Mouse (Mus musculus): Measurements from ENCODE around the gene Taf15. TPM values are rescaled to one million over a fixed set of nuclear protein-coding genes. Genes with fewer than 3 reads are reported as not detected.
A peak's percentile ranks its signal among the peaks of the same experiment; 100 is the strongest.
"Not testable (repeated sequence)": the region's sequence is repeated elsewhere in the genome, so short reads cannot be mapped to it uniquely, and the experiment has no call there.

Taf15 gene
- total RNA-seq, 2 experiments from 2014 or later = 48.4 to 65.7 TPM

GRCm38 (mm10) chr11:83530360-83530759 is 57.5 kb downstream of the Taf15 start, which contains the start of gene Ccl5:
Ccl5 (minus strand) TSS chr11:83530518.
- DNase-seq (ENCODE audit: low spot score in 2 of 2) = no peak

GRCm38 (mm10) chr11:83533192-83533591 is 60.3 kb downstream of the Taf15 start:
- no peak for DNase-seq (ENCODE audit: low spot score in 2 of 2)
- intact Hi-C loops (cut with DNase I) = no loop called here

More at GRCm38 (mm10) chr11:83530360-83530759, 57.5 kb downstream of the Taf15 start, which contains the start of gene Ccl5:
- intact Hi-C loops (cut with DNase I) = no loop called here

GRCm38 (mm10) chr11:83534143-83534542 is 61.3 kb downstream of the Taf15 start:
- intact Hi-C loops (cut with DNase I) = no loop called here
- no peak for DNase-seq (ENCODE audit: low spot score in 2 of 2)

GRCm38 (mm10) chr11:83534609-83535423 is 61.9 kb downstream of the Taf15 start:
- peak; percentile 64 to 74 for DNase-seq (ENCODE audit: low spot score in 2 of 2)
- intact Hi-C loops (cut with DNase I) = no loop called here

DNA sequence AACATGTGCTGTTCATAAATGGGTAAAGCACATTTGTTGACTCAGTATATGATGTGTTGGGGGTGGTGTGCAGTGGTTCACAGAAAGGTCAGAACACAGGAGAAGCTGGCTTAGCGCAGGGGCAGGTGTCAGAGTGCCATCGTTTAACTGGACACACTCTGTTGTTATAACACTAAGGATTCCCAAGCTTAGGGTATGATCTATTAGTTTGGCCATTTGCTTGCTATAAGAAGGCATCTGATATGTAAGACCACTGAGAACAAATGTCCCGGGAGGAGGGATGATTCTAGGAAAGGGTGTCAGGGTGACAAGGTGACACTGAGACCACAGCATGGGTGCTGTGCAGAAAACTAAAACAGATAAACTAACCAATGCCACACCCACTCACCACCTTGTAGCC is 63.9 kb downstream of the Taf15 start:
- DNase-seq (ENCODE audit: low spot score in 2 of 2) = no peak
- intact Hi-C loops (cut with DNase I) = no loop called here

DNA sequence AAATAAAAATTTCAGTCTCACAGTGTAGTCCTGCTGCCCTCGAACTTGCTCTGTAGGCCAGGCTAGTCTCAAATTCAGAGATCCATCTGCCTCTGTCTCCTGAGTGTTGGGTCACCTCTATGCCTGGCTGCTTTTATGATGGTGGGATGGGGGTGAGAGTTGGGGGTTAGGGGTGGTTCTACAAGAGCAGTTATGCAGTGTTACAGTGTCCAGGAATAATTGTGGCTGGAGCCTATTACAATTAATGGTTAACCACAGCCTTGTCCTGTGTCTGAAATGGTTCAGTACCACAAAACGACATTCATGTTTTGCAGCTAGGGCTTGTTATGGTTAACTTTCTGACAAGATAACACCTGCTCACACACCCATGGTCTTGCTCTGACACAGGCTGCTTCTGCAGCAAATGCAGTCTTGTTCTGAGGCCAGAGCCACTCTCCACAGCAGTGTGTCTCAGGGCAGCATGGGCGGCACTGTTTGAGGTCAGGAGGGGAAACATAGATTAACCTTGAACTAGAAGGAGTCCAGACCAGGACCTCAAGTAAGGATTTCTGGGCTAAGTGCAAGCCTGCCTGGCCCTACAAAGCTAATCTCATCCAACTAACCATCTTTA is 65.9 kb downstream of the Taf15 start:
- no peak for DNase-seq (ENCODE audit: low spot score in 2 of 2)
- intact Hi-C loops (cut with DNase I) = no loop called here

DNA sequence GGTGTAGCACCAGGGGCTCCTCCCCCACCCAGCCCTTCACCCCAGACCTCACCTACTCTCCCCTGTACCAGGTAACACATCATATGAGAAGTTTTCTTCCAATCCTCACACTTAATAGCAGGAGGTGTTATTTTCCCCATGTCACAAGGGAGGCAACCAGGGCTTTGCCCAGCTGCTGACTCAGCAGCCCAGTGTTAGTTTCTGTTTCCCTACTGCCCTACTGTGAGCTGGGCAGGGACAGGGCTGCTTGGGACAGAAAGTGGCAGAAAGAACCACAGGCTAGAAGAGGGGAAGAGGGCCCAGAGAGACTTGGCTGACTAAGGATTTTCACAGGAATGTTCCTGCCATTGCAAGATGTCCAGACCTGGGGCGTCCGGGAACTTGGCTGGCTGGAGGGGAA is 68.0 kb downstream of the Taf15 start:
- DNase-seq (ENCODE audit: low spot score in 2 of 2) = no peak
- intact Hi-C loops (cut with DNase I) = no loop called here

- intact Hi-C loops (cut with DNase I) = no loop called here
- no peak for DNase-seq (ENCODE audit: low spot score in 2 of 2)
These were observed 68.5 kb downstream of the Taf15 start for GRCm38 (mm10) chr11:83541415-83541814.

GRCm38 (mm10) chr11:83544214-83544613 is 71.3 kb downstream of the Taf15 start:
- intact Hi-C loops (cut with DNase I) = no loop called here
- peak in 1 of 2 experiments; percentile 8 for DNase-seq (ENCODE audit: low spot score in 2 of 2)

DNA sequence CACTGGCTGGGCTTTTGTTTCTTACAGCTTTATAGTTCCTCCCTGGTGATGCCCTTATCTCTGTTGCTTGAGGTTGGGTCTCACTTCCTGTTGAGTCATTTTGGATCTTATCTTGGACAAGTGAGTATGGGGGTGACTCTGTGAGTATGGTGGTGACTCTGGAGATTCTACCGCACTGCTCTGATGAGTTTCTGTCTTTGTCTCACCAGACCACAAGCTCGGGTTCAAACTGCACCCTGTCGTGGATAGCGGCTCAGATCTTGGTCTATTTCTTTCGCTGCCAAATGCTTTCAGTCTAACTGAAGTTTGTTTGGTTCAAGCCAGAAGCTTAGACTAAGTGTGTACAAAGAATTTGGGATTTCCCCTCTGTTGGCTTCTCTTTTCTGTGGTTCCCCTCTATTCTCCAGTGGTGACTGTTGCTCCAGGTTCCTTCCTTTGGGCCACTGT is 77.3 kb downstream of the Taf15 start:
- no peak for DNase-seq (ENCODE audit: low spot score in 2 of 2)
- intact Hi-C loops (cut with DNase I) = no loop called here

GRCm38 (mm10) chr11:83551037-83551436 is 78.2 kb downstream of the Taf15 start:
- DNase-seq (ENCODE audit: low spot score in 2 of 2) = not testable (repeated sequence)

GRCm38 (mm10) chr11:83551668-83552067 is 78.8 kb downstream of the Taf15 start:
- intact Hi-C loops (cut with DNase I) = no loop called here
- no peak for DNase-seq (ENCODE audit: low spot score in 2 of 2)

More at GRCm38 (mm10) chr11:83551037-83551436, 78.2 kb downstream of the Taf15 start:
- intact Hi-C loops (cut with DNase I) = not testable (repeated sequence)

Other genes with a start within 250 kb of the Taf15 start
- gene Slfn14, start 186.4 kb upstream of the Taf15 start, total RNA-seq (2021) = not detected
- 100 to 1,000 TPM; 291 to 311 TPM for gene Ap2b1, start 174.1 kb upstream of the Taf15 start, total RNA-seq (2021)
- gene Pex12, start 170.5 kb upstream of the Taf15 start, total RNA-seq (2021) = 10 to 100 TPM in 1 of 2 experiments, 1 to 10 TPM in 1; 9.5 to 11.6 TPM
- 100 to 1,000 TPM; 258 to 277 TPM for gene Rasl10b, start 63.9 kb upstream of the Taf15 start, total RNA-seq (2021)
- under 1 TPM in 1 of 2 experiments, not detected in 1; 0.18 TPM for gene Gas2l2, start 43.6 kb upstream of the Taf15 start, total RNA-seq (2021)
- gene 1700020L24Rik, start 35.4 kb upstream of the Taf15 start, total RNA-seq (2021) = not detected
- gene Mmp28, start 10.0 kb upstream of the Taf15 start, total RNA-seq (2021) = 1 to 10 TPM; 3.9 to 4.3 TPM
- not detected for gene Heatr9, start 49.1 kb downstream of the Taf15 start, total RNA-seq (2021)
- gene Ccl5, start 57.4 kb downstream of the Taf15 start, total RNA-seq (2021) = not detected
- gene Ccl9, start 105.5 kb downstream of the Taf15 start, total RNA-seq (2021) = 1 to 10 TPM; 3.6 to 7.9 TPM
- 1 to 10 TPM; 1.7 to 2.4 TPM for gene Ccl6, start 120.0 kb downstream of the Taf15 start, total RNA-seq (2021)
- not detected for gene Rpl9-ps1, start 172.5 kb downstream of the Taf15 start, total RNA-seq (2021)
- not detected for gene Ccl3, start 176.3 kb downstream of the Taf15 start, total RNA-seq (2021)
- not detected for gene Ccl4, start 189.5 kb downstream of the Taf15 start, total RNA-seq (2021)
- gene Wfdc17, start 230.9 kb downstream of the Taf15 start, total RNA-seq (2021) = not detected
- 1 to 10 TPM; 1.9 to 3.1 TPM for gene Wfdc18, start 235.9 kb downstream of the Taf15 start, total RNA-seq (2021)